Mouse (Mus musculus) MN1 (cell line): Measurements from ENCODE around the gene Arl4c.

Experiments
- DNase-seq: peaks from one replicate; pipeline ENCODE4 v3.0.0-alpha.2; 2016; ENCODE audit warnings: low spot score

The Arl4c gene

DNA sequence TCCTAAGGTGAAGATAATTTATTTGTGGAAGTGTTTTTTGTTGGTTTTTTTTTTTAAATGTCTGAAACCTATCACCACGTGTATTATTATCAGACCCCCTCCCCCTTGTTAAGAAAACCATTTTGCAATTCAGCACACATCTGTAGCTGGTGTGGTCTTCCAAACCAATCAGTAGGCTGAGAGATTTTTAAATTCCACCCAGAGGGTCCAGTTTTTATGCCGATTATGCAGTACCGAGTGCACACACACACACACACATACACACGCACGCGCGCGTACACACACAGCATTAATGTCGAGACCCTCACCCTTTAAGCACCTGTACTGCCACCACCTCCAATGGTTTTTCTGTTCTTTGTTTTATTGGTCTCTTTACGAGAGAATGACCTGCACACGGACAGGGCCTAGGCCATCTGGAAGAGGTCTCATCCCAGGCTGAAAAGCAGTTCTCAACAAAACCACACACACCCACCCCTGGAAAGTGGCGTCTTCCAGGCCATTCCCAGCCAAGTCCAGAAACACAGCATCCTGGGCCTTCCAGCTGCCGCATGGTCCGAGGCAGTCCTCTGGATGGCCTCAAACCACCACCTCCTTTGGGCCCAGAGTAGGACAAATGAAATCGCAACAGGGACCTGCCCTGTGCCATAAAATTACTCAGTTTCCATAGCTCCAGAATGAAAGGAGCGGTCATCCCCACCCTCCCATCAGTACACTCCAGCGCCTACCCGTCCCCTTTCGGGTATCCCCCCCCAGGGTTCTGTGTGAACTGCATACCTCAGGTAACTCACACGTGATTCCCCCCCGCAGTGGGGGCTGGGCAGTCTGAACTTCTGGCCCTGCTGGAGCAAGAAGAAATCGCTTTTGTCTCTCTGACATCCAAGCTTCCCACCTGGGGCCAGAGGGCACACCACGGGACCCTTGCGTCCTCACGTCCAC is 1.9 kb downstream of the Arl4c start:
- DNase-seq, result no peak

- DNase-seq, result no peak
These were observed 2.6 kb downstream of the Arl4c start for GRCm38 (mm10) chr1:88699401-88699800.

- no peak for DNase-seq
These were observed 3.1 kb downstream of the Arl4c start for GRCm38 (mm10) chr1:88698926-88699325.

- no peak for DNase-seq
These were observed 3.9 kb downstream of the Arl4c start for GRCm38 (mm10) chr1:88698131-88698530.

- DNase-seq, result no peak
These were observed 5.6 kb downstream of the Arl4c start for GRCm38 (mm10) chr1:88696408-88696807.

DNA sequence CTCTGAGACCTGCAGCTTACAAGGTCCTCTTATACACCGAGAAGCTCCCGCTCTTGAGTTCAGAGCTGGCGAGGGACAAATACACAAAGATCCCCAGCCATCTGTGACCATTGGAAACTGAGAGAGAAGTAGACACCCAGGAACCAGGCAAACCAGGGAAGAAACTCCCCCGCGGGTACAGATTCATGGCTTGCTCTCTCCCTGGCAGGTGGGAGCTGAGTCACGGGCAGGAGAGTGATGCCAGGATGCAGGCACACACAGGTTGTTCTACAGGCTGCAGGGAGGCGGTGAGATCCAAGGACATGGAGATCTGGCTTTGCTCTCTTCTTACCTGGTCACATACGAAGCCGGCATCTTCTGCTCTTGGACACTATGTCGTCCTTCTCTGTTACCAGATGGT is 7.7 kb downstream of the Arl4c start:
- no peak for DNase-seq

GRCm38 (mm10) chr1:88692293-88692827 is 9.7 kb downstream of the Arl4c start:
- DNase-seq, result no peak

DNA sequence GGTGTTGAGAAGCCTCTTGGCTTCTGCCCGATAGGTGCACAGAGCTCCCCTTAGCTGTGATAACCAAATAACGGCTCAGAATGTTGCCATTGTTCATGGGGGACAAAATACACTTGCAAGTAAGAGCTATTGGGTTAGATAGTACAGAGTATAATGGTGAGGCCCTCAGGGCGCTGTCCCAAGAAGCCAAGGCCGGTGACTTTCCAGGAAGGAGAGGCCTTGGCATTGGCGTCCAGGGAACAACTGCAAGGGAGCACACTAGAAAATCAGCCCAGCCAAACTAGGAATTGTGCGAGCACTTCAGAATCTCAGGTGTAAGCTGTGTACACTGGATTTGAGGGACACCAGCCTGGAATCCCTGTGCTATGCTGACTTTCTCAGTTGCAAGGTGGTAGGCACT is 11.4 kb downstream of the Arl4c start:
- DNase-seq, result no peak

DNA sequence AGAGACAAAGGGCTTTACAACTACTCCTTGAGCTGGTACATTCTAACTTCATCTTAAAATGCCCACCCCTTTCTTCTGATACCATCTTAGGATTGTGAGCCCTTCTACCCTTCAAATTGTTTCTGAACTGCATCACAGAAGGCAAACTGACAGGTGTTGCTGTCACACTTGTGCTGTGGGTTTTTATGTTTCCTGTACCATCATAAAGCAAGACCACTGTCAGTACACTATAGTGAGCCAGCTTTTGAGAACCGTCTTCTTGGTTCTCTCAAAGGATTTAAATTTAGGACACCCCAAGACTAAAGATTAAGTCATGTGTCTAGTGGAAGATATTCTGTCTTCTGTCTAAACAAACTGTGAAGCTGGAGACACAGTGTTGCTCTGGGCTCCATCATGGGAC is 17.3 kb downstream of the Arl4c start:
- no peak for DNase-seq

DNA sequence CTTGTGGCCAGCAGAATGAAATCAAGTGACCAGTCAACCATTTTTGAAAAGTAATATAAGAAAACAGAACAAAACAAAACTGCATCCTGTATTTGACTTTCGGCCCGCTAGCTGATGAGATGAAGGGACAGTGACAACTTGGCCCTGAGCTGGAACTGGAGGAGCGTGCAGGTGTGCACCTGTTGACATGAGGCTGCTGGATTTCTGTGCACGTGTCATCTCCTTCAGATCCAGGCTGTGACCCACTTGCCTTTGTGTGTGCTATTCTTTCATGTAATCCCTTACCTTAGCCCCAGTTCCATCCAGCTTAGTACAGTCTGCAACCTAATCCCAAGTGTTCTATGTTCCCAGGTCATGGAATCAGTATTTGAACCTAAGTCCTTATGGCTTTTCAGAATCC is 20.4 kb downstream of the Arl4c start:
- DNase-seq, result no peak

DNA sequence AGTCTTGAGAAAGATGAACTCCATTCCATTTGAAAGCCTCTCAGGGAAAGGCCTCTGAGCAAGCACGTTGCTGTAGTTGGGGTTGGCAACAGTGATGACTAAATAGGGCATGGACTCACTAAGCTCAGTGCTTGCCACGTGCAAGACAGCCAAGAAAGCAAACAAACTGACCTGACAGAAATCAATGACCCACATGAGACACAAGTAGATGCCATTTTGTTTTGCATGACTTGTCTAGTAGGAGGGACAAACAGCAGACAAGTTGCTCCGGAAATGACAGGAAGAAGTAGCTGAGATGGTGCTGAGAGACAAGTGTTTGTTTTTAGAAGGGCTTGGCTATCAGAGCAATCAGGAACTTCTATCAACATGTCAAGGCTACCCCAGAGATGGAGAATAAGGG is 21.2 kb downstream of the Arl4c start:
- no peak for DNase-seq

DNA sequence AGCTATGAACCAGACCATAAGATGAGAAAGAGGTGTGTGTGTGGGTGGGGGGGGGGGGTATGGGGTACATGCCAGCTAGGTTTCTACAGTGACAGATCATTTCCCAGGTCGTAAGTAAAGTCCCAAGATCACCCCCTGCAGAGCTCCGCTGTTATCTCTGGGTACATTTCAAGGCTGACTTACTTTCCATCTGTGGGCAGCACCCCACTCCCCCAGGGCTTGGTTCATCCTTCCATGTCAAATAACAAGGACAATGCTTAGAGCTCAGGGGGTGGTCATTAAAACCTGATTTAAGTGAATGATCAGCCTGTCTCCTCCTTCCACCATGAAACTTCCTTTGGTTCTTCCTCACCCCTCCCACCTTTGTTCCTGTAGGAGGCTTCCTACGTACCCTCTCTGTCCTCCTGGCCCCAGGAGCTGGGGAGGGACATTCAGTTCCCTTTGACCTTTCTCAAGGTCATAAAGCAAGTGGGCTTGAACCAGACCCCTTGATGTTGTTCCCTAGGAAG is 23.7 kb downstream of the Arl4c start:
- no peak for DNase-seq

DNA sequence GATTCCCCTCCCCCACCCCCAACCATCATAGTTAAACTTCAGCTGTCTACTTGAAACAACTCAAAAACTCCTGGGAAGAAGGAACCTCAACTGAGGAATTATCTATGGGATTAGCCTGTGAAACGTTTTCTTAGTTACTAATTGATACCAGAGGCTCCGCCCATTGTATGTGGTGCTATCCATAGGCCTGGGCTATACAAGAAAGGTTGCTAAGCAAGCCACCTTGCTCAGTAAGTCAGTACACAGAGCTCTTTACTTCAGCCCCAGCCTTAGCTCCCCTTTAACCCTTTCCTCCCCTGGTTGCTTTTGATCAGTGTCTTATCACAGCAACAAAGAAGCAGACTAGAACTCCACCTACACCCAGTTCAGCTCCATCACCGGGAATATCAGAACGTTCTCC is 31.2 kb downstream of the Arl4c start:
- no peak for DNase-seq

DNA sequence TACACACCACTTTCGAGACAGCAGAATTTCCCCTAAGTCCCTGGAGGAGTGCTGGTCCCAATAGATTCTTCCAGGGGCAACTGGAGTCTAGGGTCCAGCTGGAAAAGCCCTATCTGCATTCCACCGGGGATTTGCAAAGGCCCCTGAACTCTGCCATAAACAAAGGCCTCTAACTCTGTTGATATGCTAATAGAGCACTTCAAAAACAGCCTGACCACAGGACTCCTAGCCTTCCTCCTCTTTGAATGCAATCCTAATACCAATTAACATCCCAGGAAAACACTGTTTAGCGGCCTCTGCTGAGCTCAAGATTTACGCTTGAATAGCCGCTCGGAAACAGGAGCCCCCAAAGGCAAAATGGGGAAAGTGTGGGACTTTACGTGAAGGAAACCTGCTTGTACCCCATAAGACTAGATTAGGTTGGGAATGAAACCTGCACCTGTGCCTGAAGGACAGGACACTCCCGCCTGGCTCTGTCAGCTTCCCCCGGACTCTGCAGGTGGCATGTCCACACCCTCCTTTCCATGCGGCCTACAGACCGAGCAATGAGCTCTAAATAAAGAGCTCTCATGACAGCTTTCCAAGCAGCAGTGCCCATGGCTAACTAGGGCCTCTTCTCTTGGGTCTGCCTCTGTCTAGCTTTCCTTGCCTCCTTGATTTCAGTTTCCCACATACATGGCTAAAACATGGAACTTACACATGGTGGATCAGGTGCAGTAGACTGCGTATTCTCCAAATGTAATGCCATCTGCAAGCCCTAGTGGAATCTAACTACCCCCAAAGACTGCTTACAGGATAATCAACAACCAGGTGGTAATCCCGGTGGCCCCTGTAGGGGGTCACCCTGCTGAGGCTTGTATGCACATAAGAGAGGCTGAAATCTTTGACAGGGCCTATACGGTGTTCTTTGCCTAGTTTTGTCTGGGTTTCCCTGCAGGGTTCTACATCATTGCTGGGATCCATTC is 32.9 kb downstream of the Arl4c start:
- no peak for DNase-seq

DNA sequence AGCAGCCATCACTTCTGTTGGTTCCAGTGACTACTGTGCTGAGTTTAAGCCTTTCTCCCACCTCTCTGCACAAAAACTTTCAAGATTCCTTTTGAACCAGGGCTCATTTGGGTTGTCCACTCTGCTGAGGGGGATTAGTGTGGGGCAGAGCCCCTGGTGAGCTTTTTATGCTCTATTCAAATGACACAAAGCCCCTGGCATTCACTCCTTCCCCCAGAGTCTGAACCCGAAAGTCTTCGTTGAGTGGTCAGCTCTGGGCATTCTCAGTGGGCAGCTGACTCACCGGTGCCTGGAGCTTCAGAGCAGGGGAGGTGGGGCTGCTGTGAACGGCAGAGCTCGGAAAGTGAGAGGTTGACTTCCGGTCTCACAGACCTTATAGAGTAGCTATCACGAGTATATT is 33.7 kb downstream of the Arl4c start:
- no peak for DNase-seq

GRCm38 (mm10) chr1:88664623-88665022 is 37.4 kb downstream of the Arl4c start:
- DNase-seq, result no peak

DNA sequence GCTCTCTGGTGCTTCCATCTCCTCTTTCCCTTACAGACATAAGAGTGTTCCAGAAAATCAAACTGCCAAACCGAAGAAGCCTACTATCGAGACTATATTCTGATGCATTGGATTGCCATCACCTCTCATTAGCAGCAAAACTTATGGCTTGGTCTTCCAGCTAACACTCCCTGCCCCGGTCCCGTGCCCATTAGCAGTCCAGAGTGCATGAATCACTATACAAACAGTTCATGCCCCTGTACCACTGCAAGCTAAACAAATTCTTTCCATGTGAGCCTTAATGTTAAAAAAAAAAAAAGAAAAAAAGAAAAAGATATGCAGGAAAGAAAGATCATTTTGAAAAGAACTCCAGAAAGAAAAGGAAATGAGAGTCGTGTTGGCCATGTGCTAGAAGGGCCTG is 39.3 kb downstream of the Arl4c start:
- DNase-seq, result no peak

DNA sequence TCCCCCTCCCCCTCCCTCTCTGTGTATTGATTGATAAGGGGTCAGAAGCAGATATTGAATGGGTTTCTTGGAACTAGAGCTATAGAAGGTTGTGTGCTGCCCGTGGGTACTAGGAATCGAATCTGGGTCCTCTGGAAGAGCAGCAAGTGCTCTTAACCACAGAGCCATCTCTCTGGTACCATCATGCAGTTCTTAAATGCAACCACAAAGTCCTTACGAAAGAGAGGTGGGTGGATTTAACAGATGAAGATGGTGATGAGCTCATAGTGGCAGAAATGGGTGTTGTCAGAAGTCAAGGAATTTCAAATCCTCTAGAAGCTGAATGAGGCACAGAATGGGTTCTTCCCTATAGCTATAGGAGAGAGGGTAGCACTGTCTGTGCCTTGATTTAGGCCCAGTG is 40.8 kb downstream of the Arl4c start:
- no peak for DNase-seq

- DNase-seq, result no peak
These were observed 43.6 kb downstream of the Arl4c start for GRCm38 (mm10) chr1:88658290-88658857.

- no peak for DNase-seq
These were observed 45.9 kb downstream of the Arl4c start for GRCm38 (mm10) chr1:88656096-88656480.

- no peak for DNase-seq
These were observed 46.4 kb downstream of the Arl4c start for GRCm38 (mm10) chr1:88655473-88656095.
